Mouse (Mus musculus): ENCODE measurements around the gene Gatad2b. TPM values are rescaled to one million over a fixed set of nuclear protein-coding genes. Genes with fewer than 3 reads are reported as not detected.
"Not testable (repeated sequence)": the region's sequence is repeated elsewhere in the genome, so short reads cannot be mapped to it uniquely, and the experiment has no call there.

Gatad2b gene
- total RNA-seq, 2 experiments from 2014 or later: 37.2 to 40.0 TPM

GRCm38 (mm10) chr3:90313367-90313766, 20.4 kb downstream of the Gatad2b start:
- DNase-seq: no peak

- DNase-seq: no peak
These were observed 21.3 kb downstream of the Gatad2b start for GRCm38 (mm10) chr3:90314241-90314640.

GRCm38 (mm10) chr3:90322289-90322688, 29.3 kb downstream of the Gatad2b start:
- no peak for DNase-seq

- peak; percentile 9 for DNase-seq
These were observed 30.1 kb downstream of the Gatad2b start for GRCm38 (mm10) chr3:90323119-90323518.

- no peak for DNase-seq
These were observed 39.5 kb downstream of the Gatad2b start for GRCm38 (mm10) chr3:90332485-90332884.

GRCm38 (mm10) chr3:90335517-90335916, 42.5 kb downstream of the Gatad2b start:
- no peak for DNase-seq

GRCm38 (mm10) chr3:90338190-90338589, 45.2 kb downstream of the Gatad2b start:
- no peak for DNase-seq

GRCm38 (mm10) chr3:90340177-90340576, 47.2 kb downstream of the Gatad2b start:
- DNase-seq: no peak

GRCm38 (mm10) chr3:90342853-90343252, 49.9 kb downstream of the Gatad2b start:
- DNase-seq: not testable (repeated sequence)

- DNase-seq: no peak
These were observed 54.9 kb downstream of the Gatad2b start for GRCm38 (mm10) chr3:90347847-90348246.

- no peak for DNase-seq
These were observed 65.0 kb downstream of the Gatad2b start for GRCm38 (mm10) chr3:90357959-90358358.

- DNase-seq: no peak
These were observed 66.3 kb downstream of the Gatad2b start for GRCm38 (mm10) chr3:90359230-90359629.

GRCm38 (mm10) chr3:90361476-90361875, 68.5 kb downstream of the Gatad2b start:
- DNase-seq: no peak

GRCm38 (mm10) chr3:90362346-90362745, 69.4 kb downstream of the Gatad2b start:
- no peak for DNase-seq

GRCm38 (mm10) chr3:90367001-90367632, 74.1 kb downstream of the Gatad2b start:
- no peak for DNase-seq

GRCm38 (mm10) chr3:90369041-90369440, 76.1 kb downstream of the Gatad2b start:
- DNase-seq: no peak

GRCm38 (mm10) chr3:90371857-90372256, 78.9 kb downstream of the Gatad2b start:
- no peak for DNase-seq

- no peak for DNase-seq
These were observed 79.8 kb downstream of the Gatad2b start for GRCm38 (mm10) chr3:90372817-90373216.

- DNase-seq: peak; percentile 42
These were observed 80.6 kb downstream of the Gatad2b start for GRCm38 (mm10) chr3:90373432-90374028.

GRCm38 (mm10) chr3:90374368-90374767, 81.4 kb downstream of the Gatad2b start:
- DNase-seq: no peak

- no peak for DNase-seq
These were observed 82.7 kb downstream of the Gatad2b start for GRCm38 (mm10) chr3:90375562-90376246.

GRCm38 (mm10) chr3:90376247-90376585, 83.2 kb downstream of the Gatad2b start:
- DNase-seq: no peak

- DNase-seq: no peak
These were observed 85.5 kb downstream of the Gatad2b start for GRCm38 (mm10) chr3:90378496-90378895.

- no peak for DNase-seq
These were observed 88.7 kb downstream of the Gatad2b start for GRCm38 (mm10) chr3:90381727-90382126.
